21 mouse cellular contexts compared by ENCODE assay signal in genomic region chr2:44060306-44060705, GRCm38 (mm10).
A peak's percentile ranks its signal among the peaks of the same experiment; 100 is the strongest.
DNase-seq lines count a peak whose midpoint lies in the region; ATAC-seq and TF ChIP-seq lines count a peak whose summit lies in the region.
"Had no signal": no experiment of that assay in that cellular context is flagged by ENCODE, and none has a peak within 500 bp of the region (broad histone marks: within the 10 kb centered on the region; RNA-seq: fewer than 3 reads in every experiment).

No protein-coding gene starts in this region.

- no peak for DNase-seq in layer of hippocampus, adult 2 months (ENCODE audit: low spot score in 2 of 2)
- DNase-seq in layer of hippocampus, postnatal 36 days = no peak
- peak; percentile 18 for DNase-seq in MN1 (ENCODE audit: low spot score)
- peak; percentile 59 for DNase-seq in embryonic facial prominence, embryonic 11.5 days (ENCODE audit: low spot score)
- peak; percentile 8 for DNase-seq in forelimb bud, embryonic 11.5 days (ENCODE audit: low read depth, low spot score)
- DNase-seq in heart, postnatal 14 days = no peak
- DNase-seq in right cerebral cortex, postnatal 14 days = no peak
- DNase-seq: adrenal gland, postnatal 25 days; cerebellum, adult 2 months; cerebellum, postnatal 14 days; gastrocnemius, postnatal 10 days; heart, postnatal 10 days; liver, postnatal 0 days; lung, postnatal 36 days; spleen, adult 18-20 months; thymus, adult 2 months; thymus, postnatal 36 days had no signal

- no peaks in the 10 kb centered on the region for H3K27me3 ChIP-seq in embryonic facial prominence, embryonic 11.5 days (ENCODE audit: control insufficient read depth, insufficient read depth, low read length)
- H3K27me3 ChIP-seq: heart, embryonic 13.5 days; liver, embryonic 12.5 days; midbrain, embryonic 13.5 days had no signal

- H3K36me3 ChIP-seq in embryonic facial prominence, embryonic 11.5 days (replicated peaks; ENCODE audit: control insufficient read depth, insufficient read depth, low read depth, low read length) = no peaks in the 10 kb centered on the region
- H3K36me3 ChIP-seq: heart, embryonic 13.5 days; hindbrain, embryonic 10.5 days; liver, embryonic 12.5 days; midbrain, embryonic 13.5 days had no signal

- 64% methylated on average over 9 of the region's 9 CpGs for WGBS in embryonic facial prominence, embryonic 11.5 days

- H3K9me3 ChIP-seq in embryonic facial prominence, embryonic 11.5 days (replicated peaks; ENCODE audit: control insufficient read depth, low read length) = no peaks in the 10 kb centered on the region
- H3K9me3 ChIP-seq: heart, embryonic 13.5 days; hindbrain, embryonic 10.5 days; liver, embryonic 12.5 days; midbrain, embryonic 13.5 days had no signal

- no peak overlapping the region for H3K9ac ChIP-seq in embryonic facial prominence, embryonic 11.5 days (replicated peaks; ENCODE audit: low read length)
- H3K9ac ChIP-seq: heart, embryonic 13.5 days; liver, embryonic 12.5 days; liver, postnatal 0 days; midbrain, embryonic 13.5 days had no signal

- no peak overlapping the region for H3K4me2 ChIP-seq in embryonic facial prominence, embryonic 11.5 days (ENCODE audit: low read depth, low read length)
- H3K4me2 ChIP-seq: heart, embryonic 13.5 days; liver, embryonic 12.5 days; midbrain, embryonic 13.5 days had no signal

- no peak for TF ChIP-seq CTCF in layer of hippocampus, adult 2 months (conservative IDR thresholded peaks at IDR 0.05)

- no peak for ATAC-seq in embryonic facial prominence, embryonic 11.5 days (replicated peaks; ENCODE audit: insufficient number of reproducible peaks, low FRiP score, low TSS enrichment, low read depth)
- ATAC-seq: liver, embryonic 12.5 days; liver, postnatal 0 days; midbrain, embryonic 13.5 days had no signal

- intact Hi-C loops in heart, postnatal 14 days (cut with DNase I) = no loop called here

- H3K27ac ChIP-seq in layer of hippocampus, adult 2 months = peak overlapping the region; percentile 43
- no peak overlapping the region for H3K27ac ChIP-seq in embryonic facial prominence, embryonic 11.5 days (replicated peaks; ENCODE audit: low read depth, low read length)
- H3K27ac ChIP-seq: heart, embryonic 13.5 days; hindbrain, embryonic 10.5 days; liver, embryonic 12.5 days; midbrain, embryonic 13.5 days had no signal

- no peaks in the 10 kb centered on the region for H3K4me1 ChIP-seq in embryonic facial prominence, embryonic 11.5 days (ENCODE audit: control insufficient read depth, insufficient read depth, low read length)
- H3K4me1 ChIP-seq: heart, embryonic 13.5 days; hindbrain, embryonic 10.5 days; liver, embryonic 12.5 days; midbrain, embryonic 13.5 days had no signal

- peak overlapping the region; percentile 31 for H3K4me3 ChIP-seq in layer of hippocampus, adult 2 months
- no peak overlapping the region for H3K4me3 ChIP-seq in embryonic facial prominence, embryonic 11.5 days (ENCODE audit: low read depth, low read length)
- H3K4me3 ChIP-seq: heart, embryonic 13.5 days; hindbrain, embryonic 10.5 days; liver, embryonic 12.5 days; midbrain, embryonic 13.5 days had no signal

Comparison
In these comparisons a context has a peak if more than half of its experiments do, and no peak if none do; other contexts are left out.
1. DNase-seq: peak in MN1 (single experiment), embryonic facial prominence, embryonic 11.5 days (single experiment) and forelimb bud, embryonic 11.5 days (single experiment); none in layer of hippocampus, adult 2 months (0 of 2), layer of hippocampus, postnatal 36 days (0 of 2), heart, postnatal 14 days (0 of 2) and right cerebral cortex, postnatal 14 days (single experiment).